Mouse (Mus musculus) forebrain, embryonic 15.5 days (tissue): ENCODE measurements around the gene Ggt1. TPM values are rescaled to one million over a fixed set of nuclear protein-coding genes. Genes with fewer than 3 reads are reported as not detected.
A peak's percentile ranks its signal among the peaks of the same experiment; 100 is the strongest.
"Not testable (repeated sequence)": the region's sequence is repeated elsewhere in the genome, so short reads cannot be mapped to it uniquely, and the experiment has no call there.

Experiments used
- ATAC-seq: fragments of 200-750 bp; cut with Nextera tagmentation; replicated peaks from 2 replicates; pipeline ENCODE4 v1.8.0; 2017; ENCODE audit warnings: mild to moderate bottlenecking, moderate TSS enrichment, moderate library complexity
- H3K27ac ChIP-seq: fragments of 300-500 bp; sonication (generic); replicated peaks from 2 replicates; pipeline ENCODE4 v1.5.1; 2015; ENCODE audit warnings: mild to moderate bottlenecking, inconsistent platforms
- H3K27me3 ChIP-seq: fragments of 300-500 bp; sonication (generic); 2 replicates; pipeline ENCODE4 v1.6.1; 2015; ENCODE audit warnings: inconsistent platforms
- H3K36me3 ChIP-seq: fragments of 300-500 bp; sonication (generic); 2 replicates; pipeline ENCODE4 v1.6.1; 2015; ENCODE audit warnings: mild to moderate bottlenecking, inconsistent platforms
- H3K4me1 ChIP-seq: fragments of 300-500 bp; sonication (generic); 2 replicates; pipeline ENCODE4 v1.6.1; 2015; ENCODE audit warnings: inconsistent platforms
- H3K4me2 ChIP-seq: fragments of 300-500 bp; sonication (generic); replicated peaks from 2 replicates; pipeline ENCODE4 v1.6.1; 2015; ENCODE audit warnings: mild to moderate bottlenecking, inconsistent platforms
- H3K4me3 ChIP-seq: fragments of 300-500 bp; sonication (generic); 2 replicates; pipeline ENCODE4 v1.5.1; 2015; ENCODE audit warnings: mild to moderate bottlenecking, inconsistent platforms
- H3K9ac ChIP-seq: fragments of 300-500 bp; sonication (generic); replicated peaks from 2 replicates; pipeline ENCODE4 v1.6.1; 2015; ENCODE audit warnings: mild to moderate bottlenecking, inconsistent platforms
- H3K9me3 ChIP-seq: fragments of 300-500 bp; sonication (generic); 2 replicates; pipeline ENCODE4 v1.6.1; 2016; ENCODE audit warnings: inconsistent platforms
- WGBS: fragments of 180-500 bp; shearing (Covaris S2); methylation state at CpG from one replicate; pipeline ENCODE4 v1.1.7; 2015; ENCODE audit warnings: mixed read lengths; 5-methylcytosine and 5-hydroxymethylcytosine counted together
- polyA plus RNA-seq: library from polyadenylated mRNA; unstranded; fragments of >200 nt; fragmentation: Nextera tagmentation; extraction: Ambion mirVana; gene quantifications from 2 replicates; pipeline ENCODE4 v1.2.1, GENCODE M21; 2015

Ggt1 gene
- polyA plus RNA-seq, 1 experiment from 2014 or later: 0.67 TPM

GRCm38 (mm10) chr10:75521643-75522042 is 39.8 kb upstream of the Ggt1 start:
- ATAC-seq: no peak
- WGBS: 93% methylated on average over 4 of the region's 4 CpGs
- Histone ChIP-seq H3K9ac (no peak overlapping the region), H3K4me1 (peaks cover 28% of the 10 kb centered on the region), H3K27ac (no peak overlapping the region), H3K4me3 (no peak overlapping the region), H3K9me3 (no peaks in the 10 kb centered on the region), H3K27me3 (no peaks in the 10 kb centered on the region), H3K4me2 (no peak overlapping the region), H3K36me3 (peaks cover 50% of the 10 kb centered on the region)

- ATAC-seq, H3K27me3 ChIP-seq, H3K9ac ChIP-seq, H3K27ac ChIP-seq, H3K4me3 ChIP-seq, H3K4me2 ChIP-seq, H3K9me3 ChIP-seq: not testable (repeated sequence)
- H3K4me1 ChIP-seq: peaks cover 11% of the 10 kb centered on the region
- WGBS: 89% methylated on average over 9 of the region's 9 CpGs
- H3K36me3 ChIP-seq: peaks cover 47% of the 10 kb centered on the region
Observed at GRCm38 (mm10) chr10:75525450-75525849, 36.0 kb upstream of the Ggt1 start.

- WGBS: 90% methylated on average over 2 of the region's 2 CpGs
- H3K27me3 ChIP-seq: no peaks in the 10 kb centered on the region
- no peak overlapping the region for H3K4me3 ChIP-seq
- no peaks in the 10 kb centered on the region for H3K9me3 ChIP-seq
- H3K4me1 ChIP-seq: no peaks in the 10 kb centered on the region
- no peak for ATAC-seq
- H3K4me2 ChIP-seq: no peak overlapping the region
- no peak overlapping the region for H3K27ac ChIP-seq
- peaks cover 36% of the 10 kb centered on the region for H3K36me3 ChIP-seq
- H3K9ac ChIP-seq: no peak overlapping the region
Observed at GRCm38 (mm10) chr10:75530322-75530721, 31.1 kb upstream of the Ggt1 start.

- no peak for ATAC-seq
- no peak overlapping the region for H3K27ac ChIP-seq
- H3K27me3 ChIP-seq: no peaks in the 10 kb centered on the region
- H3K4me2 ChIP-seq: no peak overlapping the region
- WGBS: 91% methylated on average over 9 of the region's 9 CpGs
- H3K9me3 ChIP-seq: no peaks in the 10 kb centered on the region
- no peak overlapping the region for H3K9ac ChIP-seq
- H3K4me3 ChIP-seq: no peak overlapping the region
- H3K36me3 ChIP-seq: peaks cover 38% of the 10 kb centered on the region
- no peaks in the 10 kb centered on the region for H3K4me1 ChIP-seq
Observed at GRCm38 (mm10) chr10:75531532-75532090, 29.8 kb upstream of the Ggt1 start.

GRCm38 (mm10) chr10:75534216-75534615 is 27.2 kb upstream of the Ggt1 start:
- 92% methylated on average over 8 of the region's 8 CpGs for WGBS
- H3K4me3 ChIP-seq: no peak overlapping the region
- no peaks in the 10 kb centered on the region for H3K9me3 ChIP-seq
- no peaks in the 10 kb centered on the region for H3K27me3 ChIP-seq
- H3K4me1 ChIP-seq: no peaks in the 10 kb centered on the region
- H3K9ac ChIP-seq: no peak overlapping the region
- H3K4me2 ChIP-seq: no peak overlapping the region
- no peak overlapping the region for H3K27ac ChIP-seq
- H3K36me3 ChIP-seq: peaks cover 33% of the 10 kb centered on the region
- no peak for ATAC-seq

GRCm38 (mm10) chr10:75534934-75535333 is 26.5 kb upstream of the Ggt1 start:
- no peak overlapping the region for H3K4me2 ChIP-seq
- ATAC-seq: no peak
- WGBS: 81% methylated on average over 8 of the region's 8 CpGs
- H3K4me1 ChIP-seq: no peaks in the 10 kb centered on the region
- H3K4me3 ChIP-seq: no peak overlapping the region
- H3K36me3 ChIP-seq: peaks cover 32% of the 10 kb centered on the region
- no peak overlapping the region for H3K9ac ChIP-seq
- H3K9me3 ChIP-seq: no peaks in the 10 kb centered on the region
- H3K27ac ChIP-seq: no peak overlapping the region
- H3K27me3 ChIP-seq: no peaks in the 10 kb centered on the region

- Histone ChIP-seq H3K9me3 (no peaks in the 10 kb centered on the region), H3K4me1 (no peaks in the 10 kb centered on the region), H3K9ac (no peak overlapping the region), H3K36me3 (peaks cover 32% of the 10 kb centered on the region), H3K4me2 (no peak overlapping the region), H3K27me3 (no peaks in the 10 kb centered on the region), H3K27ac (no peak overlapping the region), H3K4me3 (no peak overlapping the region)
- no peak for ATAC-seq
- WGBS: 76% methylated on average over 2 of the region's 2 CpGs
Observed at GRCm38 (mm10) chr10:75535423-75535822, 26.0 kb upstream of the Ggt1 start.

GRCm38 (mm10) chr10:75536123-75536522 is 25.3 kb upstream of the Ggt1 start:
- Histone ChIP-seq H3K4me3 (no peak overlapping the region), H3K9me3 (no peaks in the 10 kb centered on the region), H3K27ac (no peak overlapping the region), H3K4me2 (no peak overlapping the region), H3K4me1 (no peaks in the 10 kb centered on the region), H3K9ac (no peak overlapping the region), H3K36me3 (peaks cover 32% of the 10 kb centered on the region), H3K27me3 (no peaks in the 10 kb centered on the region)
- no peak for ATAC-seq
- 89% methylated on average over 5 of the region's 5 CpGs for WGBS

- Histone ChIP-seq H3K4me1 (peaks cover 12% of the 10 kb centered on the region), H3K4me3 (no peak overlapping the region), H3K4me2 (no peak overlapping the region), H3K9ac (no peak overlapping the region), H3K27ac (no peak overlapping the region), H3K36me3 (peaks cover under 1% of the 10 kb centered on the region; the same call in 1 of the 2 replicates), H3K27me3 (no peaks in the 10 kb centered on the region), H3K9me3 (peaks cover 6% of the 10 kb centered on the region; the same call in 1 of the 2 replicates)
- 75% methylated on average over 7 of the region's 7 CpGs for whole genome bisulfite sequencing
- ATAC-seq: no peak
Observed at GRCm38 (mm10) chr10:75547901-75548300, 13.5 kb upstream of the Ggt1 start.

- Histone ChIP-seq H3K27ac (no peak overlapping the region), H3K9ac (no peak overlapping the region), H3K27me3 (no peaks in the 10 kb centered on the region), H3K4me3 (no peak overlapping the region), H3K4me1 (peaks cover 12% of the 10 kb centered on the region), H3K4me2 (no peak overlapping the region), H3K36me3 (peaks cover 6% of the 10 kb centered on the region), H3K9me3 (peaks cover 6% of the 10 kb centered on the region; the same call in 1 of the 2 replicates)
- WGBS: 44% methylated on average over 14 of the region's 14 CpGs
- ATAC-seq: 0 out of 2 replicates have a peak, but pooled peaks have one; percentile 19
Observed at GRCm38 (mm10) chr10:75548486-75548885, 12.9 kb upstream of the Ggt1 start.

GRCm38 (mm10) chr10:75549886-75550285 is 11.5 kb upstream of the Ggt1 start:
- no peak overlapping the region for H3K27ac ChIP-seq
- no peak overlapping the region for H3K4me3 ChIP-seq
- no peak for ATAC-seq
- peaks cover 12% of the 10 kb centered on the region for H3K4me1 ChIP-seq
- WGBS: 82% methylated on average over 7 of the region's 7 CpGs
- peaks cover 6% of the 10 kb centered on the region; the same call in 1 of the 2 replicates for H3K9me3 ChIP-seq
- no peak overlapping the region for H3K9ac ChIP-seq
- no peak overlapping the region for H3K4me2 ChIP-seq
- no peaks in the 10 kb centered on the region for H3K27me3 ChIP-seq
- peaks cover 15% of the 10 kb centered on the region for H3K36me3 ChIP-seq

- Histone ChIP-seq H3K27ac (no peak overlapping the region), H3K27me3 (no peaks in the 10 kb centered on the region), H3K9ac (no peak overlapping the region), H3K36me3 (peaks cover 15% of the 10 kb centered on the region), H3K4me3 (no peak overlapping the region), H3K9me3 (no peaks in the 10 kb centered on the region), H3K4me1 (peaks cover 18% of the 10 kb centered on the region), H3K4me2 (no peak overlapping the region)
- 59% methylated on average over 12 of the region's 12 CpGs for WGBS
- ATAC-seq: no peak
Observed at GRCm38 (mm10) chr10:75551175-75551574, 10.2 kb upstream of the Ggt1 start.

- H3K4me2 ChIP-seq: no peak overlapping the region
- H3K27me3 ChIP-seq: no peaks in the 10 kb centered on the region
- H3K4me1 ChIP-seq: peaks cover 28% of the 10 kb centered on the region
- no peaks in the 10 kb centered on the region for H3K9me3 ChIP-seq
- WGBS: 87% methylated on average over 2 of the region's 2 CpGs
- H3K9ac ChIP-seq: no peak overlapping the region
- no peak overlapping the region for H3K27ac ChIP-seq
- peaks cover 15% of the 10 kb centered on the region for H3K36me3 ChIP-seq
- no peak for ATAC-seq
- H3K4me3 ChIP-seq: no peak overlapping the region
Observed at GRCm38 (mm10) chr10:75552106-75552505, 9.3 kb upstream of the Ggt1 start.
